Mouse (Mus musculus) hindbrain, embryonic 14.5 days (tissue): ENCODE measurements around the gene Cnga3. TPM values are rescaled to one million over a fixed set of nuclear protein-coding genes. Genes with fewer than 3 reads are reported as not detected.

ENCODE experiments used
- ATAC-seq: fragments of 200-750 bp; cut with Nextera tagmentation; 2 replicates; pipeline ENCODE4 v1.8.0; 2017; ENCODE audit warnings: moderate number of reproducible peaks, mild to moderate bottlenecking, moderate TSS enrichment, moderate library complexity; ENCODE audit not compliant: low FRiP score
- DNase-seq: peaks from one replicate; pipeline ENCODE4 v3.0.0-alpha.2; 2015; ENCODE audit warnings: low spot score
- H3K27ac ChIP-seq: fragments of 300-500 bp; sonication (generic); 2 replicates; pipeline ENCODE4 v1.5.1; 2014; ENCODE audit warnings: mild to moderate bottlenecking, moderate library complexity
- H3K27me3 ChIP-seq: fragments of 300-500 bp; sonication (generic); 2 replicates; pipeline ENCODE4 v1.6.1; 2014; ENCODE audit warnings: mild to moderate bottlenecking, low read length, mixed read lengths; ENCODE audit not compliant: control insufficient read depth, insufficient read depth
- H3K36me3 ChIP-seq: fragments of 300-500 bp; sonication (generic); replicated peaks from 2 replicates; pipeline ENCODE4 v1.6.1; 2014; ENCODE audit not compliant: control insufficient read depth, insufficient read depth
- H3K4me1 ChIP-seq: fragments of 300-500 bp; sonication (generic); replicated peaks from 2 replicates; pipeline ENCODE4 v1.6.1; 2014; ENCODE audit warnings: antibody characterized with exemption, low read length, mixed read lengths; ENCODE audit not compliant: control insufficient read depth, insufficient read depth
- H3K4me2 ChIP-seq: fragments of 300-500 bp; sonication (generic); replicated peaks from 2 replicates; pipeline ENCODE4 v1.6.1; 2014; ENCODE audit warnings: mild to moderate bottlenecking, moderate library complexity
- H3K4me3 ChIP-seq: fragments of 300-500 bp; sonication (generic); replicated peaks from 2 replicates; pipeline ENCODE4 v1.5.1; 2014; ENCODE audit warnings: mild to moderate bottlenecking, low read length
- H3K9ac ChIP-seq: fragments of 300-500 bp; sonication (generic); 2 replicates; pipeline ENCODE4 v1.6.1; 2014
- H3K9me3 ChIP-seq: fragments of 300-500 bp; sonication (generic); 2 replicates; pipeline ENCODE4 v1.6.1; 2016; ENCODE audit warnings: low read length; ENCODE audit not compliant: control insufficient read depth
- WGBS: fragments of 180-500 bp; shearing (Covaris S2); extraction: QIAGEN DNeasy Blood & Tissue Kit; methylation state at CpG from one replicate; pipeline ENCODE4 v1.1.7; 2014; 5-methylcytosine and 5-hydroxymethylcytosine counted together
- polyA plus RNA-seq: library from polyadenylated mRNA; unstranded; fragments of >200 nt; fragmentation: Nextera tagmentation; extraction: Ambion mirVana; gene quantifications from 2 replicates; pipeline ENCODE4 v1.2.1, GENCODE M21; 2014

Gene Cnga3
- polyA plus RNA-seq, 1 experiment from 2014 or later, result 0.12 TPM

DNA sequence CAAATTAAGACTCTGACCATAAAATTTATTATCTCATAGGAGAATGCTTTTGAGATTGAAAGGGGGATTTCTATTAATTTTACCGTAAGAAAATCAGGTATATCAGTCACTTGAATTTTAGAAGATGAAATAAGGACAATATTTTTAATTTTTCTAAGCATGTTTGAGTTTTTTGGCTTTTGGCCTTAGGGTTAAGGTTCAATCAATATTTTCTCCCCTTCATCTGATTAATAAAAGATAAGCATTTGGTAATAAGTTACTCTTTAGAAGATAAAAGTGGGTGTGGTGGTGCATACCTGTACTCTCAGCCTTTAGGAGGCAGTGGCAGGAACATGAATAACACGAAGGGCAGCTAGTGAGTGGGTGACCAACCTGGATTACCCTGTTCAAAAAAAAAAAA is 84.7 kb downstream of the Cnga3 start:
- Histone ChIP-seq H3K27me3 (no peaks in the 10 kb centered on the region), H3K4me3 (no peak overlapping the region), H3K9me3 (no peaks in the 10 kb centered on the region), H3K4me1 (peaks cover 18% of the 10 kb centered on the region), H3K9ac (no peak overlapping the region), H3K27ac (no peak overlapping the region), H3K36me3 (no peaks in the 10 kb centered on the region), H3K4me2 (no peak overlapping the region)
- DNase-seq (no peak), ATAC-seq (no peak)
- WGBS, result 87% methylated on average over 2 of the region's 2 CpGs

DNA sequence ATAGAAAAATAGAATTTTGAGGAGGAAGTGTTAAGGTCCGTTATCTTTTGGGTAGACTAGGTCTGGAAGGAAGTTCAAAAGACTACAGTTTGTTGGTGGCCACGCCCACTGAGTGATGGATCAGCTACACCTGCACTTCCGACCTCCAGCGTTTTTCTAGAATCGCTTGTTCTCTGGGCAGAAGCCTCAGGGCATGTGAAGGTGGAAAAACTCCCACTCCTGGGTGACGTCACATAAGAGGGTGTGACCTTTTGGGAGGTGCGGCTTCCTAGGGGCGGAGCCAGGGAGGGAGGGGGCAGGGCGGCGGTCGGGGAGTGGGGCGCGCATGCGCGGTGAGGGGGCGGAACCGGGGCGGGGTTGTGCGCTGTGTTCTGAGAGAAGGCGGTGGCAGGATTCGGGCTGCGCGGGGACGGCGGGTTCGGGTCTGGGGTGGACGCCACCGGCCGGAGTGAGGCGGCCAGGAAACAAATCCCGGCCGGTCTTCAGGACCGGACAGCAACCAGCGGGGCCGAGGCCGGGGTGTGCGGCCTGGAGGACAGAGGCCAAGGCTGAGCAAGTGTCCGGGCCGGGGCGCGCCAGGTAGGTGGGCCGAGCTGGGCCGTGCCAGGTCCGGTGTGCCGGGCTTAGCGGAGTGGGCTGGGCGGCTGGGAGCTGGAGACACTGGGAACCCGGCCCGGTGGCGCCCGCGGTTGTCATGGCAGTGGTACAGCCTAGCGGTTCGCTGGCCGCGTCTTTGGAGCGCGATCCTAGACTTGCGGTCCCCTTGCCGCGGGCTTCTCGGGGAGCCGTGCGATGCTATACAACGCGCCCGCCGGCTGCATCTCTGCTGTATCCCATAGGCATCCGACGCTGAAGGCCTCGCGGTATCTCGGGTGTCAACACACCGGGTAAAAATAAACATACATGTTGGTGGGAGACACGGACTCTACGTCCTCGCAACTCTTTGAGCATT is 85.6 kb downstream of the Cnga3 start, which contains the start of gene Inpp4a:
TSS of gene Inpp4a (plus strand) at position 326 of the 952 bp plus-strand sequence.
- H3K36me3 ChIP-seq, result no peaks in the 10 kb centered on the region
- peaks cover 18% of the 10 kb centered on the region for H3K4me1 ChIP-seq
- H3K4me3 ChIP-seq, result peak within 1 kb of the TSS; percentile 65
- DNase-seq (peak; percentile 95), ATAC-seq (peak; percentile 93)
- peak within 1 kb of the TSS; percentile 81 for H3K4me2 ChIP-seq
- no peaks in the 10 kb centered on the region for H3K27me3 ChIP-seq
- under 1% methylated on average over 77 of the region's 77 CpGs for WGBS
- H3K9ac ChIP-seq, result peak within 1 kb of the TSS; percentile 97
- peak within 1 kb of the TSS; percentile 58 for H3K27ac ChIP-seq
- no peaks in the 10 kb centered on the region for H3K9me3 ChIP-seq

DNA sequence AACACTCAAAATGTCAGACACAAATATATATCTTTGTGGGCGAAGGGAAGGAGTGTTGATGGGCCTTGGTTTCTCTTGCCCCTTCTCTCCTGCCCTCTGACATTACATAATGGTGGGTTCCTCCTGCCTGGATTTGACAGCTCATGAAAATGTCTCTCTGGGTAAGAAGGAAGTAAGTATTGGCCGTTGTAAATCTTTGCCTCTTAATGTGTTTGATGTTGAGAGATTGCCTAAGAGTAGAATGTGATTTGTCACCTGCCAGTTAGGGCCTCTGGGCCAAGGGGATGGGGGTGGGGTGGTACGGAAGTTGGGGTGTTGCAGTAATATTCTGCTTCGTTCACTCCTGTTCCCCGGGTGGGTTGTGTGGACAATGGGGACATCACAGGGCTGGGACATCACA is 86.4 kb downstream of the Cnga3 start:
- no peaks in the 10 kb centered on the region for H3K36me3 ChIP-seq
- H3K9ac ChIP-seq, result peak overlapping the region; percentile 97
- H3K27ac ChIP-seq, result no peak overlapping the region
- no peaks in the 10 kb centered on the region for H3K27me3 ChIP-seq
- 61% methylated on average over 5 of the region's 5 CpGs for WGBS
- no peak for DNase-seq
- H3K4me2 ChIP-seq, result peak overlapping the region; percentile 81
- peaks cover 18% of the 10 kb centered on the region for H3K4me1 ChIP-seq
- peak overlapping the region; percentile 65 for H3K4me3 ChIP-seq
- no peaks in the 10 kb centered on the region for H3K9me3 ChIP-seq
- no peak for ATAC-seq

DNA sequence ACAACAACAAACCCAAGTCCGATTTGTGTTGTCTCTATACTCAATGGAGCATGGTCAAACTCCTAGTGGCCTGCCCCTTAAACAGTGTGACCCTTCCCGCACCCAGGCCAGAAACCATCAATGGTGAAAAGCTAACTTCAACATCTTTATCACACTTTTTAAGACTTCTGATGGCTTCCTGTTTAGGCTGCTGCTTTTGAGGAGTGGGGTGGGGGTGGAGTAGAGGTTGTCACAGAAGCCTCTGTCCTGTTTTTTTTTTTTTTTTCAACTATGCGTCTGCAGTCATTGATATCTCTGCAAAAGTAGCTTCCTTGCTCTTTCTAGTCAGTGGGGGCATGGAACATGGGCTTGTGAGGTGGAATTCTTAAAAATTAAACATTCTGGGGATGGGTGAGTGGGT is 88.6 kb downstream of the Cnga3 start:
- DNase-seq, result no peak
- WGBS, result 87% methylated on average over 3 of the region's 3 CpGs
- no peaks in the 10 kb centered on the region for H3K36me3 ChIP-seq

DNA sequence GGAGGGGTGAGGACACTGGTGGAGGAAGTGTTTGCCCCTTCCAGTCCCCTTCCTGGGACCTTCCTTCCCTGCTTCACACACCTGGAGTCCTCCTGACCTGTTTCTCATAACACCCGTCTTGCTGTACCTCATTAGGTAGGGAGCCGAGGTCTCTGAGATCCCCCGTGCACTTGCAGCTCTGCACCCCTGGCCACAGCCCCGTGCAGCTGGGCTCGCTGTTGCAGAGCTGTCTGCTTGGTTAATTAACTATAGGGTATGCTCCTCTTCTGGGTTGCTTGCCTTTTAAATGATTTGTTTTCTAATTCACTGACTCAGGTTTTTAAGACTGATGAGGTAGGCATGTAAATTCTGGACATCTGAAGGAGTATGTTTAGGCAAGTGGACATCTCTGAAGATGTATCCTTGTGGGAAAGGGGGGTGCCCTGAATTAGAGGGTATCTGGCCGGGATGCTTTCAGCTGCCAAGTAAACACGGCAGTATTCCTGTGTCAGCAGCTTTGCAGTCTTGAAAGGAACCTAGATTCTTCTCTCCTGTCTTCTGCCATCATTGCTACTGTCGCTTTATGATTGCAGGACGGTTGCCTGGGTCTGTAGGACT is 91.6 kb downstream of the Cnga3 start:
- Histone ChIP-seq H3K27me3 (no peaks in the 10 kb centered on the region), H3K9me3 (no peaks in the 10 kb centered on the region; the same call in 1 of the 2 replicates), H3K4me2 (no peak overlapping the region), H3K4me3 (no peak overlapping the region), H3K36me3 (no peaks in the 10 kb centered on the region), H3K9ac (no peak overlapping the region), H3K4me1 (peaks cover 14% of the 10 kb centered on the region), H3K27ac (no peak overlapping the region)
- no peak for DNase-seq
- 70% methylated on average over 9 of the region's 9 CpGs for WGBS
- no peak for ATAC-seq

More for the DNA sequence above, 88.6 kb downstream of the Cnga3 start:
- H3K9ac ChIP-seq, result no peak overlapping the region
- H3K4me1 ChIP-seq, result peaks cover 18% of the 10 kb centered on the region
- ATAC-seq, result no peak
- no peak overlapping the region for H3K4me3 ChIP-seq
- H3K27me3 ChIP-seq, result no peaks in the 10 kb centered on the region
- H3K27ac ChIP-seq, result no peak overlapping the region
- no peaks in the 10 kb centered on the region for H3K9me3 ChIP-seq
- no peak overlapping the region for H3K4me2 ChIP-seq

DNA sequence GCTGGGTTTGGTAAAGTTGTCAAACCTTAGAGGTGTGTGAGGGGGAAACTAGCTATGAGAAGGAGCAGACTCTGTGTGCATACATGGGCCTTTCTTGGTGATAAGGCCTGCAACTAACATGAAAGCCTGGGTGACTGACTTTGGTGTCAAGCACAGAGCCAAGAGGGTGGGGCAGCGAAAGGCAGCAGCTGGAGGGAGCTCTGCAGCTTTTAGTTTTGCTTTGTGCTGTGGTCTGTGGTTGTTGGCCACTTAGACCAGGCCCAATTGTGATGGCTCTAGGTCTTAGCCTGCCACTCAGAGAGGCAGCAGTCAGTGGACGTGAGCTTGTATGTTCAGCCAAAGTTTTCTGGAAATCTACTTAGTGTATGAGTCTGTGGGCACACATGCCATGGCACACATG is 93.4 kb downstream of the Cnga3 start:
- H3K4me2 ChIP-seq, result no peak overlapping the region
- no peak overlapping the region for H3K27ac ChIP-seq
- H3K4me3 ChIP-seq, result no peak overlapping the region
- no peak for DNase-seq
- H3K4me1 ChIP-seq, result no peaks in the 10 kb centered on the region
- H3K36me3 ChIP-seq, result no peaks in the 10 kb centered on the region
- no peak for ATAC-seq
- no peaks in the 10 kb centered on the region; the same call in 1 of the 2 replicates for H3K9me3 ChIP-seq
- WGBS, result 89% methylated on average over 2 of the region's 2 CpGs
- H3K27me3 ChIP-seq, result no peaks in the 10 kb centered on the region
- H3K9ac ChIP-seq, result no peak overlapping the region

DNA sequence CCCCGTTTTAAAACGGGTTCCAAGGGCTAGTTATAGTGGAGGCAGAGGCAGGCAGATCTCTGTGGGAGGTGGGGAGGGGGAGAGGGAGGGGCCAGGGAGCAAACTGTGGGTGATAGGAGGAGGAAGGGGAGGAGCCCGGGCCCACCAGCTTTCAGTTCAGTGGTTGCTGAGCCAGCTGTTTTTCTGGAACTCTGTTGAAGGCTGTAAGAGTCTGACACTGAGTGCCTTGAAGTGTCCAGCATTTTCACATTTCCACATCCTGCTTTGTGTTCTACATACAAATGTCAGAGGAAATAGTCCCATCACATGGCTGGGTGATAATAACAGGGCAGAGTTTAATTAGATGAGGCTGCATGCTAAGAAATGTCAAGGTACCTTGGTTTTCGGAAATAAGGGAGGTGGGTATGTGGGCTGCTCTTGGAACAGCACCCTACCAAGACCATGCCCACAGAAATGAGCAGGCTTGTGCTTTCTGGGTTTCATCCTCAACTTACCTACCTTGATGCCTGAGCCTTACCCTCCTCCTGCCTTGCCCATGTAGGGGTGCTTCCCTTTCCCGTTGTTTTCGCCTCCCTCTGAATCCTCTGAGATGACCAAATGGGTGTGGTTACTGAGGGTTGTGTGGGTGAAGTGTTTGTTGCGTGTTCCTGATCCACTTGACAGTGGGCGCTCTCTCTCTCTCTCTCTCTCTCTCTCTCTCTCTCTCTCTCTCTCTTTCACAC is 93.9 kb downstream of the Cnga3 start:
- Histone ChIP-seq H3K9ac (no peak overlapping the region), H3K4me3 (no peak overlapping the region), H3K27ac (no peak overlapping the region), H3K9me3 (no peaks in the 10 kb centered on the region; the same call in 1 of the 2 replicates), H3K27me3 (no peaks in the 10 kb centered on the region), H3K4me1 (no peaks in the 10 kb centered on the region), H3K4me2 (no peak overlapping the region), H3K36me3 (no peaks in the 10 kb centered on the region)
- 86% methylated on average over 8 of the region's 8 CpGs for WGBS
- no peak for ATAC-seq
- no peak for DNase-seq

DNA sequence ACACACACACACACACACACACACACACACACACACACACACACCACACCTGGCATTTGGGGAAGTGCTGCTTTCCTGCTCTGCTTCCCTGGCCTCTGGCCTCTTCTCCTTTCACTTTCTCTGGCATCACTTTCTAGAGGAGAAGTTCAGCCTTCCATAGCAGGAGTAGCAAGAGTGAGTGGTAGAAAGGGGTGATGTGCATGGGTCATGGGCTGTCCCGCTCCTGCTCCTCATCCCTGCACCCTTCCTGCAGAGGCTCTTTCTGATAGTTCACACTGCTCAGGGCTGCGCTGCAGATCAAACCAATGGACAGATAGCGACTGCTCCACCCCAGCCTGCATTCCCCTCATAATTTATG is 94.5 kb downstream of the Cnga3 start:
- H3K9me3 ChIP-seq, result no peaks in the 10 kb centered on the region; the same call in 1 of the 2 replicates
- 78% methylated on average over 3 of the region's 3 CpGs for WGBS

DNA sequence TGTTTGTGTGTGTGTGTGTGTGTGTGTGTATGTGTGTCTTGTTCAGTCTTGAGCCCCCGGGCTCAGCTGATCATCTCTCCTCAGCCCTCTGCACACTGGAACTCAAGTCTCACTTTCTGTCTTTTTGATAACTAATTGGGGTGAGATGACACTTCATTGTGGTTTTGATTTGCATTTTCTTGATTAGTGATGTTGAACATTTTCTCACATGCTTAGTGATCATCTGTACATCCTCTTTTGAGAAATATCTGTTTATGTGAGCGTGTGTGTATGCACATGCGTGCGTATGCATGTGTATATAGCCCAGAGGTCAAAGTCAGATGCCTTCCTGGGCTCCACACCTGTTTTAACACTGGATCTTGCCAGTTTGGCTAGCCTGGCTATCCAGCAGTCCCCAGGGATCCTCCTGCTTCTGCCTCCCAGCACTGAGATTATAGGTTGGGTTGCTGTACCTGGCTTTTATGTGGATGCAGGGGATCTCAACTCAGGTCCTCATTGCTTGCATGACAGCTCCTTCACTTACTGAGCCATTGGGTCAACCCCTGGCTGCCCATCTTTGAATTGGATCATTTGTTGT is 95.8 kb downstream of the Cnga3 start:
- Histone ChIP-seq H3K27me3 (no peaks in the 10 kb centered on the region), H3K4me1 (no peaks in the 10 kb centered on the region), H3K9me3 (no peaks in the 10 kb centered on the region; the same call in 1 of the 2 replicates), H3K4me2 (no peak overlapping the region), H3K9ac (no peak overlapping the region), H3K36me3 (no peaks in the 10 kb centered on the region), H3K27ac (no peak overlapping the region), H3K4me3 (no peak overlapping the region)
- no peak for ATAC-seq
- WGBS, result 96% methylated on average over 4 of the region's 4 CpGs
- DNase-seq, result no peak

More for the DNA sequence above, 94.5 kb downstream of the Cnga3 start:
- no peak overlapping the region for H3K27ac ChIP-seq
- no peak overlapping the region for H3K4me3 ChIP-seq
- H3K4me2 ChIP-seq, result no peak overlapping the region
- no peak for ATAC-seq
- no peak overlapping the region for H3K9ac ChIP-seq
- no peaks in the 10 kb centered on the region for H3K27me3 ChIP-seq
- DNase-seq, result no peak
- no peaks in the 10 kb centered on the region for H3K4me1 ChIP-seq
- H3K36me3 ChIP-seq, result no peaks in the 10 kb centered on the region
